Mouse (Mus musculus): ENCODE results near the gene Ebf1.

DNA sequence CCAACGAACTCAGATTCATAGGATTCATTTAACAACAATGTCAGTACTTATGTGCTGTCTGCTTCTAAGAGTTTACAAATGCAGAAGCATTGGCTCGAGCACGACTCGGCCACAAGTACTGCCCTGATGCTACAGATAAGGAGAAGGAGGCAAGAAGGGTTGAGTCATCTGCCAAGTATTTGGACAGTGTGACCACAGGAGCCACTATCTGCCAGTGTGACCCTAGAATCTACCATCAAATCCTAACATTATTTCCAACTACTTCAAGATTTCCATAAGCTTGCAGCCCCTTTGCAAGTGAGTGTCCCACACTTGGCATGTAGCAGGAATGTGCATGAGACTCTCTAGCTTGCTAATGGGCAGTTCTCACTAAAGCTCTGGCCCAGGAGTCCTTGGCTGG lies 334.4 kb downstream of the Ebf1 start:
- no peak for TF ChIP-seq USF1 (IDR thresholded peaks at IDR 0.05; ENCODE audit: low read depth, low read length)
- TF ChIP-seq CTCF (IDR thresholded peaks at IDR 0.05 in 2 of 3, conservative IDR thresholded peaks at IDR 0.05 in 1 of 3; ENCODE audit: control insufficient read depth in 1 of 3, insufficient read depth in 1 of 3, low read depth in 2 of 3, low read length in 3 of 3, poor library complexity in 1 of 3, severe bottlenecking in 1 of 3): no peak
- TF ChIP-seq BHLHE40 (IDR thresholded peaks at IDR 0.05; ENCODE audit: borderline replicate concordance, low read depth, low read length): no peak
- TF ChIP-seq POLR2A (IDR thresholded peaks at IDR 0.05; ENCODE audit: control insufficient read depth in 1 of 2, insufficient read depth in 1 of 2, low read depth in 1 of 2, low read length in 2 of 2, poor library complexity in 1 of 2): no peak
- no peak for TF ChIP-seq ZC3H11A (IDR thresholded peaks at IDR 0.05; ENCODE audit: low read depth, low read length)
- no peak for TF ChIP-seq HCFC1 (IDR thresholded peaks at IDR 0.05; ENCODE audit: low read depth, low read length)
- no peak for TF ChIP-seq POLR2AphosphoS2 (IDR thresholded peaks at IDR 0.05; ENCODE audit: low read length)
- TF ChIP-seq TBP (IDR thresholded peaks at IDR 0.05; ENCODE audit: low read depth, low read length): no peak
- TF ChIP-seq TAL1 (IDR thresholded peaks at IDR 0.05; ENCODE audit: low read length): no peak
- TF ChIP-seq ZKSCAN1 (IDR thresholded peaks at IDR 0.05; ENCODE audit: low read depth, low read length): no peak
- TF ChIP-seq MAZ (IDR thresholded peaks at IDR 0.05; ENCODE audit: low read depth, low read length): no peak
- no peak for TF ChIP-seq EP300 (IDR thresholded peaks at IDR 0.05; ENCODE audit: low read depth in 1 of 2, low read length in 2 of 2)

Measured in MEL (cell line).